Mouse (Mus musculus) gastrocnemius, adult 18-20 months (tissue): ENCODE measurements at regions not wholly inside any gene's neighbourhood (a gene's known extent, or its start where the extent isn't known, plus 50 kb on each side); places are given as distances from the start of the nearest gene placed in this dataset.
A peak's percentile ranks its signal among the peaks of the same experiment; 100 is the strongest.
"Not testable (repeated sequence)": the region's sequence is repeated elsewhere in the genome, so short reads cannot be mapped to it uniquely, and the experiment has no call there.

ENCODE experiments used
- DNase-seq: peaks from one replicate; pipeline ENCODE4 v3.0.0; 2021; ENCODE audit warnings: low spot score

DNA sequence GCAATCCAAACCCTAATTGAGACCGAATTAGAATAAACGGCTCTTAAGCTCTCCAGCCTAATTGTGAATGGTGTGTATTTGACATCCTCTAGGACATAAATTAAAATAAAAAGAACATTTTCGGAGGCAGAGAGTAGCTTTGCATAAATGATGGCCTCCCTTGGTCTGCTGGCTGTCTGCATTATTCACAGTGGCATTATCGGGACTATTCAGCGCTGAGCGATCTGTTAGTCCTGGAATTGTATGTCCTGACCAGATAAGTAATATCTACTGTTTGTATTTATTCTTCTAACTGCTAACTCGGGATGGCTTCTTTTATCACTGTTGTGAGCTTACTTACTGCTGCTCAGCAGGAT lies 299.6 kb downstream of the Chl1 start:
- no peak for DNase-seq

DNA sequence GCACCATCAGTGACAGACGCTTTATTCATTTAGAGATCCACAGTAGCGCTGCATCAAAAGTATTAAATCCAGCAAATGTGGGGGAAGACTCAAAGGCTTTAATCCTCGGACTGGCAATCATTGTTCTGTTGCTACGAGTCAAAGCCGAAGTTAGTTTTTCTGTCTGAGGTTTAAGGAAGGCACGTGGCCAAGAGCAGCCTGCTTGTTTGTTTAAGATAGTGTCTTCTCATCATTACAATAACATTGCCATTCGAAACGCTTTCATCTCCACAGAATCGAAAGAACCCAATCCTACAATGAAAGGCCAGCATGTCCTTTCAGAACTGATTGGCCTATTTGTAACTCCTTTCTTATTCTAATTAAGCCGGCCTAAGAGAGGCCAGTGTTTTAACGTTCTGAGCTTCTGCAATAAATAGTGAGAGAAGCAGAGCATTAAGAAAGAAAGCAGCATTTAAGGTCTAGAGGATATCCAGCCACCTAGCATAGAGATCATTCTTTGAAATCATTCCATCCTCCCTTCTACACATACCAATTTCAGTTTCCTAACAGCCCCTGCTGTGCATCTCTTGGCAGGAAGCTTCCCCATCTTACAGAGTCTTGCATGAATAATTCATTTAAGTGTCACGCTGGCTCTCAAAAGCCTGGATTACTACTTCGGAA lies 300.1 kb downstream of the Chl1 start:
- no peak for DNase-seq

DNA sequence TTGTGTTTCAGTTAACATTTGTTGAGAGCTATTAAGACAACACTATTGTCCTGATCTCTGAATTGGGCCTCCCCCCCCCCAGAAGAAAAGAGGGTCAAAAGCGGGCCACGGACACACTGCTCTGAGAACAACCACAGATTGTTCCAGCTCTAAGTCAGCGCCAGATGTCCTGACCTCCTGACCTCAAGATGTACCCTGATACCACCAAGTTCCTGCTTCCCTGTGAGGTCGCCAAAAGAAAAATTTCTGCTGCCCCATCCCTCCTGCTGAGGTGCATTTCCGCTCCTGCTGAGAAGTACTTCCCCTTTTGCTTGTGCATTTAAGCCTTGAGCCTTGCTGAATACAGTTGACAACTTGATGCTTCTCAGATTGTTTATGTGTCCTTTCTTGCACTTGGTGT lies 306.0 kb downstream of the Chl1 start:
- DNase-seq: not testable (repeated sequence)

DNA sequence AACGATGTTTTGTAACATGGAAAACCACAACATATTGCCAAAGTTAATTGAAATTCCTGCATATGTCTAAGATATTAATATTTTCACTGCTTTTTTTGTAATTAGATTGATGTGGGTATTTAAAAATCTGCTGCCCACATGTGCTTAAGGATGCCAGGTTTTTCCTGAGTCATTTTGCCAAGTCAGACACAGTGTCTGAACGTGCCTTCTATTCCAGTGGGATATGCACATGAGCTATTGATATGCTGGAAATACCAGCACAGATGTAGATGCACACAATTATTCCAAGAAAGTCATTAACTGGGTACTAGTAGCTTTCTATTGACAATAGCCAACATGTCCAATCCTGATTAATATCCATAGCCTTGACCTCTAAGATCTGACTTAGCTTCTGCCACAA lies 315.7 kb downstream of the Chl1 start:
- no peak for DNase-seq

DNA sequence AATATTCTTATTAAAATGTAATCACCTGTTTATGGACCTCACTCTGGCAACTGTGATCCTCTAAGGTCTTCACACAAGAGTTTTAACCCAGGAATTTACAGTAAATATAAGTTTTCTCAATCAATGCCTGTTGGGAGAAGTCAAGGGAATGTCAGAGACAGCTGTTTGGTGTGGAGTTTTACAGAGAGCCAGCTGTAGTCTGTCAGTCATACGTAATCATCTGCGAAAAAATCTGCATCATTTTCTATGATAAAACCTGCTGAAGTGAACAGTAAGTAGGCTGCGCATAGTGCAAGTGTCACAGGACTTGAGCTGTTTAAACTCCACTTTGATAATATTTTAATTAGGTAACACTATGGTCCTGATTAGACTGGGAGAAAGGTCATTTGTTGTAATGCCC lies 317.2 kb downstream of the Chl1 start:
- no peak for DNase-seq

DNA sequence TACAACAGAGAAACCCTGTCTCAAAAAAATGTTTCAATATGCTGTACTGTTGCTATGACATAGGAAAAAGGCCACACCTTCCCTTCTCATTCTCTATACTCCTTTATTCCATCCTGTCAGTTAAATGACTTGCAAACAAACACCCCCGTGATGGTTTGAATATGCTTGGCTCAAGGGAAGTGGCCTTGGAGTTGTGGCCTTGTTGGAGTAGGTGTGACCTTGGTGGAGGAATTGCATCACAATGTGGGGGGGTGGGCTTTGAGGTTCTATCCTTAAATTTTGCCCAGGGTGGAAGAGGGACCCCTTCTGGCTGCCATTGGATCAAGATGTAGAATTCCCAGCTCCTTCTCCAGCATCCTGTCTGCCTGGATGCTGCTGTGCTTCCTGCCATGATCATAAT lies 318.5 kb downstream of the Chl1 start:
- DNase-seq: no peak

DNA sequence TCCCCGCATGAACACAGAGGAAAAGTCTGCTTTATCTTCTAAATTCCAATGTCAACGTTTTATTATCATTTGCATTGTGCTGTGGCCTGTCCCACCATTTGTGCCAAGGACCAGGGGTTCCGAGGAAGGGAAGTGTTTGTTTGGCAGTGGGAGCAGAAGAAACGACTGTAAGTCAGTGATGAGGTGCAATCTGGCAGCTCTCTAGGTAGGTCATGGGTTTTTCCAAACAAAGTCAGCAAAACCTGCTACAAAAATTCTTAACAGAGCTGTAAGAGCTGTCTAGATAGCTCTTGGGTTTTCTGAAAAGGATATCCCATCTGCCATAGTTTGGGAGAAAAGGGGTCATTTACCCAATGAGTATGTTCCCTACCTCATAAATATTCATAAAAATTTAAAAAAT lies 321.9 kb downstream of the Chl1 start:
- no peak for DNase-seq

DNA sequence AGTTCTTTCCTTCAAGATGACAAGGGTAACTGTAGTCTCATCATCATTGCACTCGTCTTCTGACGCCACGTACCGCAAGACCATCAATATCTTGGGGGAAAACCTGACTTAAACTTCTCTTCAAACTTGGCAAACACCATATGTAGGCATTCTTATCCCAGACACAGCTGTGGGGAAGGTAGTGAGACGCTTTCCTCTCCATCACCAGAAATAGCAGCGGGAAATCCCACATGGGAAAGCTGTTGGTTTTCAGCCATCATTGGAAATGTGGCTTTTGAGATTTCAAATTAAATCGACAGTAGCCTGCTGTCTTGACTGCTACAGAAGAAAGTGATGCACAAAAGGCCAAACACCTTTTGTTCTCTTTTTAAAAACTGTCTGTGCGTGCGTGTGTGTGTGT lies 322.4 kb downstream of the Chl1 start:
- DNase-seq: no peak

DNA sequence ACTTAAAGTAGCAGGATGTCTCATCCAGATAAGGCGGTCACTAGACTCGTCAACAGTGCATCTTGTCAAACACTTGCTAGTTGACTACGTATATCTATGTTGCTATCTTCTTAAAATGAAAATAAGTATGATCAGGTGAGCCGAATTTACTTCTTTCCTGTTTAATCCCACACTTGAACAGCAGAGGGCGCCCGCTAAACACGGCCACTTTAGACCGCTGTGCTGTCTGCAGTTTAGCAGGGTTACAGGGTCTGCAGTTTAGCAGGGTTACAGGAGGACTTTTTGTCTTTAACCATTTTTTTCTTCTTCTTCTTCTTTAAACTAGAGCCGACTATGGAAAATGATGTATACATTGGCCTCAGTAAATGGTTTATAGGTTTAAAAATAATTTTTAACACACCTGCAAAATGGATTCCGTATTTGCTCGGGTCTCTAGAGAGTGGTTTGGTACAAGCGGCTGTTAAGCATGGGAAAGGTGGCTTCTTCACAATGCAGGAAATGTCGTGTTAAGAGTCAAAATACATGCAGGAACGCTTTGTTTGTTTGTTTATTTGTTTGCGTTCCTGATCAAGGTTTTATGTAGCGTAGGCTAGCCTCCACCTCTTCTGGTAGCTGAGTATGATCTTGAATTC lies 323.2 kb downstream of the Chl1 start:
- no peak for DNase-seq

DNA sequence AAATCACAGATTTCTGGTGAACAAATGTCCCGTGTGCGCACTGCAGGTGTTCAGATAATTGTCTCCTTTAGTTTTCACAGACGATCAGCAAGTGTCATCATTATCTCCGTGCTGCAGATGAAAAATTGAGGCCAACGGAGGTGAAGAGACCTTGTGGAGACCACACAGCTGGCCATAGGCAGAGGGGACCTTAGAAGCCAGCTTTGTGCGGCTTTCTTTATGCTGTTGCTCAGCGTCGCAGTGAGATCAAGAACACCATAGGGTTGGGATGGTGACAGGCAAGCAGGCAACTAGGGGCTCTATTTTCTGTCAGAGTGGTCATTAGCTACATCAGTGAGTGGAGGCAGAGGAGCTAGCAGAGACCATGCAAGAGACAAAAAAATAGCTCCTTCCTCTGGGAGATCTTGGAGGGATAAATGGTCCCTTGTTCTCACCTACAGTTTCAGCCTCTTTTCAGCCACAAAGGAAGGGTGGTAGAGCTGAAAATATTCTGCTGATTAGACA lies 324.4 kb downstream of the Chl1 start:
- no peak for DNase-seq

DNA sequence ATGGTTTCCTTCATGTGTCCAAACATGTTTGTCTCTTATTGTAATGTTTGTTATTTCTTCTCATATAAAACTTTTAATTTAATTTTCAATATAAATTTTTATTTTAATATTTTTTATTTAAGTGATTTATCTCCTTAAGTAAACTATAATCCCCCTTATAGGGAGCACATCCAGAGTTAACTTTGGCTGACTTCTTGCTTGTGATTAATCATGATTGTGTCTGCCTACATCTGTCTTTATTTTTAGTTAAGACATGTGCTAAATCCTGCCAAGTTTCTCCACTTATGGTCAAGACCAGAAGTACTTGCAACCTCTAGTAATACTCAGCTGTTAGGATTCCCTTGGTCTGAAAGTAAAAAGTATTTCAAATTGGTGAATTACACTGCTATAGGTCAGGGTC lies 349.4 kb downstream of the Chl1 start:
- no peak for DNase-seq

DNA sequence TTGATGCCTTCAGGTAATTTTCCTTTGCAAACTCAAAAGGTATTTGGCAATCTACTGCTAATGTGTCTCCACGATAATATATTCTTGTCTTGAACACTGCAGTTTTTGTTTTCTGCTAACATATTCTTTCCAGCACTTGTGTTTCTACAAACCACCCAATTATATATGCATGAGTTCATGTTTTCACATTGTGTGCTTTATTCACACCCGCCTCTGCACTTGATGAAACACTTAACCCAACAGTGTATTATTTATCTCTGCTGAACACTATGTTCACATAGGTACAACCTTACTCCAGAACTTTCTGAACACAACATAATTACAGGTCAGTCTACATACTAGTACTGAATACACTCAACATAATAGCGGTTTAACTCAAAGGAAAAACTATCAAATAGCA lies 383.1 kb downstream of the Chl1 start:
- DNase-seq: no peak

DNA sequence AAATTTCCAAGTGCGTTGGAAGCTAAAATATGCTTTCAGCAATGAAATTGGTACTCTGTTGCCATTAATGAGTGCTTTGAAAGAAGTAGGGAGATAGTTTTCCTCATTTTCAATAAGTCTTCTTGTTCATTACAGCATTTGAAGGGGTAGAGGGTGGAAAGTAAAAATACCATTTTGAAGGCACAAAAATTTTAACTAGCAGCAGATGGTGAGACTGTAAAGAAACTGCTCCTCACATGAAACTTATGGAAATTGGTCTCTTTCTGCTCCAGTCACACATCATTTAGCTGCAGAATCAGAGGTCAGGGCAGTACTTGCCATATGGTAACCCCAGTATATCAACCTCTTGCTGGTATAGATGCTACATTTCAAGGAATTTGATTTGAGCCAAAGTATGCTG lies 414.1 kb downstream of the Chl1 start:
- DNase-seq: no peak

DNA sequence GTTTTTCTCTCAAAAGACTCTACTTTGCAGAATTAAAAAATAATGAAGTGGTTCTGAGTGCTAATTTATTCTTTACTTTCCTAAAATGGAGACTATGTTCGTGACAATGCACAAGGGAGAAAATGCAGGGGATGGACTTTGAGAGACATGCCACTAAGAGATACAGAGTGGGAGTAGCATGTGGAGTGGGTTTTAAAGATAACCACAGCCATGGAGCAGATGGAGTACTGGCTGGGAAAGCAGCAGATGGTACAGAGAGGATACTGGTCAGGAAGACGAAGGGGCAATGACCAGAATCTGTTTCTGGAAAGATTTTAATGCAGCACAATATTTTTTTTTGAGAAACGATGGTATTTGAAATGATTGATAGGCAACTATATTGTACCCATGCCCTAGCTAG lies 416.7 kb downstream of the Chl1 start:
- DNase-seq: no peak

DNA sequence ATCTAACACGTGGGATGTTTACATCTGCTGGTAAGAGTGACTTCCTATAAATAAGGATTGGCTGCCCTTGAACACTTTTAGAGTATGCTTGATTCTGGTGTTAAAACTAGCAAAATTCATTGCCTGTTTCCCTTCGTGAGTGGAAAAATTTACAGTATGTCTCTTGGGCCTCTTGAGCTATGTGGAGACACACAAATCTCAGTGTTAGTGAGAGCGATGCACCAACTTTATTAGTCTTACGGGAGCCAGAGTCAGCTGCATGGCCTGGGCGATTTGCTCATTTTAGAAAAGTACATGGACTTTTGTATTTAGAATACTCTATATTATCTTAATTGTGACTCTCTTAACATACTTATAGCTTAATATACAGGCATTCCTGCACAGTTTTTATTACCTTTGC lies 430.0 kb downstream of the Chl1 start:
- no peak for DNase-seq

DNA sequence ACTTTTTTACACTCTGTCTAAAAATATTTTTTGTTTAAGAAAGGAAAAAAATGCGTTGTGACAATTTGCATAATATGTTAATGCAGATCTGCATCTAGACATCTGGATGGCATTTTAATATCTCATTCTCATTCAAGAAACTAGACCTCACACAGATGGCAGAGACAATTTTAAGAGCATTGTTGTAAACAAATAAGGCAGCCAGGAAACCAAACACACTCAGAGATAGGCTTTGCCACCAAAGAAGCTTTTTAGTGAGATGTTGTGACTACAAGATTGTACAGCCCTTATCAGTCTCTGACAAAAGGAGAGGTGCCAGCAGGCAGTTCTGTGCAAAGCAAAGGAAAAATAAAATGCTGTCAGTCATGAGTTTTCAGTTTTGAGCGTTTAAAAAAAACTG lies 434.0 kb downstream of the Chl1 start:
- DNase-seq: no peak

DNA sequence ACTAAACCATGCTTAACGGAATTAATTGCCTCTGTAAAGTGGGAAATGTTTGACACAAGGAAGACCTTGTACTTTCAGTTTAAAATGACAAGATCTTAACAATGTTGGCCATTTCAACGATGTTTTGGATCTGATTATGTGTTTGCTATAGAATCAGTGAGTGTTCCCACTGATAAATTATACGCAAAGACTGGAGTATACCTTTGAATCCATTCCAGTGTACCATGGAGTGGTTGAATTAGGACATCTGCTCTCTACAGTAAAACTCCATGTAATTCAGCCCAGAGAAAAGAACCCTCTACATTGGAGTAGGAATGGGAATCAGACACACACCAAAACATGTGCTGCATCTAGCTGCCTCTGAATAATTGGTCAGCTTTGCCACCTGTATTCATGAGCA lies 437.1 kb downstream of the Chl1 start:
- DNase-seq: no peak

DNA sequence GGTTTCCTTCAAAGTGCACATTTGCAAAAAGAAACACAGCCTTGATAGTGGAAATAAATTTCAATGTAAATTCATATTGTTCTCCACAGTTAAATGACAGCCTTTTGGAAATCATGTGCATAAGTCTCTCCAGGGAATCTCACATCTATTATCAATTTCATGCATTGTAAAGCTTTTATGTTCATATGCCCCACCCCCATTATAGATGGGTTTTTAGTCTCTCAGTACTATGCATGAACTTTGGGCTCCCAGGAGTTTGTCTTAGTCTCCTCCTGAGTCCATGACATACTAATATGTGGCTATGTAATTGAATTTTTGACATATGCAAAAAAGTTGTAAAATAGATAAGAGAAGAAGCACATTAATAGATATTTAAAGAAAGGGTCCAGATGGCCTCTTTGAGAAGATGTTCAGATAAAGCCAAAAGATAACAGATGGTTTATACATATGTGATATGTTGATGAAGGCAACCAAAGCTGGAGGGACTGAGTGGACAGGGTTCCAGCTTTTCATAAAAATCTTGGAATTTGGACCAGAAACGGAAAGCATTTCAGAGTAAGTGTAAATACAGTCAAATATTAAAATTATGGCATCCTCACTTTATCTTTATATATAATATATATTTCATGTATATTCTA lies 442.9 kb downstream of the Chl1 start:
- no peak for DNase-seq

DNA sequence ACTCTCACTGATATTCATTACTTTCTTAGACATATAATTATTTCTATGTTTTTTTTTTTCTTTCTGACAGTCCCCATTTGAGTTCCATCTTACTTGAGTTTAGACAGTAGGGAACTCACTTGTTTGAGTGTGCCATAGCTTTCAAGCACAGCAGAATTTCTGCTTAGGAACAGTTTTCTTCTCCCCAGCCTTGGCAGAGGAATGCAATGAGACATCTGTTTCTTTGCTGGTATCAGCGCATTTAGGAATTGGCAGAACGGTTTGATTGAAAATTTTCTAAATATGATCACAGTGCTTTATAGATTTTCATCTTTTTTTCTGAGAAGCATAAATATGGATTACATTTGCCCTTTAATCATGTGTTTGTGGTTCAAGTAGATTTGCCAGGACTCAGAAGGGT lies 448.6 kb downstream of the Chl1 start:
- DNase-seq: no peak

DNA sequence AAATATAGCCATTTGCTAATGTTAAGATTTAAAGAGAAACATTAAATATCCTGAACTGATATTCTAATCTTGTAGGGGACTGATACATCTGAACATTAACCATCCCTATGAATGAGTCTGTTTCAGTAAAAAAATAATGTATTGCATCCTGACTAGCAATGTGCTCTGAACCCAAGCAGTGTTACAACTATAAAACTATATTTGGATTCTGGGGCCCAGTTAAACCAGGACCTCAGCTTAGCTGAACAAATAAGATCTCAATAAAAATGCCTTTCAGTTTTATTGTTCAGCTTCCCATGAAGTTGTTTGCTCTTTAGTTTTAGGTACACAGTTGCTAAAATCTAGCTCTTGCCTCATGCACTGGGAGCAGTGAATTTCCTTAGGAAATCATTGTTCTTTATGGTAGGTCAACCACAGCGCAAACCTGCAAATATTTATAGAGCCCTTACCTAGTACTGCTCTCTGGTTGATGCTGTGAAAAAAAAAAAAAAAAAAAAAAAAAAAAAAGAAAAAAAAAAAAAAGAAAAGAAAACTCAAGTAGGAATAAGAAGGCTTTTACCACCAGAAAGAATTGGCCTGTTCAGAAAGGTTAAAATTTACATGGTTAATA lies 457.5 kb downstream of the Chl1 start:
- DNase-seq: no peak

DNA sequence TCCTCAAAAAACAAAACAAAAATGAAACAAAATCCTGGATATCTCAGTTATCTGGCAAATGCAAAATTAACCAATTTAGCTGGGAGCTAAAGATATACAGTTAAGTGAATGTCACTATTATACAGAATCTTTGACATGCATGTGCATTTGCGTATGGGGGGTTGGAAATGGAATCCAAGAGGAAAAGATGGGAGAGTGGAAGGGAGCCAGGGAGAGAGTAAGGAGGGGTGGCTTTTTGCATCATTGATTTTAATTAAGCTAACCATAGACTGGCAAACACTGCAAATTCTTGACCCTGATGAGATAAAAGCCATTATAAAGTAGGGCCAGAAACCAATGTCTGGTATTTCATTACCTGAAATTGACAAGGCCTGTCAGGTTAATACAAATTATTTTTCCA lies 488.8 kb downstream of the Chl1 start:
- no peak for DNase-seq

DNA sequence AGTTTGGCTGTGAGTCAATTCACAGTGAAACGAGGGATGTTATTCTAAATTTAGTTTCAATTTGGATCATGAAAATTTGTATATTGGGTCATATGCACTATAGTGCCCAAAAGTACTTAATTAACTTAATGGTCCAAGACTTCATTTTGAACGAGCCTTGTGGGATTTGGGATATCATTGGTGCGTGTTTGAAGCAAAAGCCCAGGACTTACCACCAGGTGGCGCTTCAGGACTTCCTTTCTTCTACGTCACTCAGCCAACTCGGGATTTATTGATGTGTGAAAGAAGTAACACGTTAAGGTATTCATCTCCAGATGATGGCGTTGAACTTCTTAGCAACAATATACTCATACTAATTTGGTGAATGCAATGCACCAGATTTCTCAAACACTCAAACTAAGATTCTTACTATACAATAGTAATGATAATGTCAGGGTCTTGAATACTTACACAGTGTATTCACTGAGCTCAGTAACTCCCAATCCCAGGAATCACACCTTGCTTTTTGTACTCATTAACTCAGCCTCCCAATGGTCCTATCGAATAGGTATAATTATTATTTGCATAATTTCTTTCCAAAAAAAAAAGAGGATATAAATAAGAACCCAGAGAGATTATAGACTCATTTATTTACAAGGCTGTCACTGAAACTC lies 464.0 kb upstream of the Cntn6 start:
- peak; percentile 2 for DNase-seq
